Mouse (Mus musculus): ENCODE measurements around the gene Abl1.

The Abl1 gene

GRCm38 (mm10) chr2:31745741-31746243 lies 57.6 kb downstream of the Abl1 start:
- peak; percentile 41 for DNase-seq (ENCODE audit: low read depth)

GRCm38 (mm10) chr2:31746835-31747234 lies 58.7 kb downstream of the Abl1 start:
- DNase-seq (ENCODE audit: low read depth): no peak

GRCm38 (mm10) chr2:31749046-31749709 lies 61.0 kb downstream of the Abl1 start:
- DNase-seq (ENCODE audit: low read depth): peak; percentile 88

GRCm38 (mm10) chr2:31750133-31750532 lies 62.0 kb downstream of the Abl1 start:
- DNase-seq (ENCODE audit: low read depth): no peak

DNA sequence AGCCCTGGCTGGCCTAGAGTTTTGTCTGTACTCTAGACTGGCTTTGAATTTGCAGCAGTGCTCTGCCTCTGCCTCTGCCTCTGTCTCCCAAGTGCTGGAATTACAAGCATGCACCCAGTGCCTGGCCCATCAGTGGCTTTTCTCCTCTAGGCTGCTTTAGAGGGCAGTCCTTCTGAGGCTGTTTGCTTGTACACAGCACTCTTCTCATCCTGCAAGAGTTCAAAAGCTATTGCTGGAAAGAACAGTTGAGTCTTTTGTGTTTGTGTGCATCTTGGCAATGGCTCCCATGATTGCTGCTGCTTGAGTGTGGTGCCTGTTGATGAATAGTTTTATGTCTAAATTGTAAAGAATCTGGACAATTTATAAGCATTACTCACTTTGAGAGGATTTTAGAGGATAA lies 69.3 kb downstream of the Abl1 start:
- peak; percentile 64 for DNase-seq (ENCODE audit: low read depth)

- no peak for DNase-seq (ENCODE audit: low read depth)
Observed at GRCm38 (mm10) chr2:31758966-31759365, 70.8 kb downstream of the Abl1 start.

DNA sequence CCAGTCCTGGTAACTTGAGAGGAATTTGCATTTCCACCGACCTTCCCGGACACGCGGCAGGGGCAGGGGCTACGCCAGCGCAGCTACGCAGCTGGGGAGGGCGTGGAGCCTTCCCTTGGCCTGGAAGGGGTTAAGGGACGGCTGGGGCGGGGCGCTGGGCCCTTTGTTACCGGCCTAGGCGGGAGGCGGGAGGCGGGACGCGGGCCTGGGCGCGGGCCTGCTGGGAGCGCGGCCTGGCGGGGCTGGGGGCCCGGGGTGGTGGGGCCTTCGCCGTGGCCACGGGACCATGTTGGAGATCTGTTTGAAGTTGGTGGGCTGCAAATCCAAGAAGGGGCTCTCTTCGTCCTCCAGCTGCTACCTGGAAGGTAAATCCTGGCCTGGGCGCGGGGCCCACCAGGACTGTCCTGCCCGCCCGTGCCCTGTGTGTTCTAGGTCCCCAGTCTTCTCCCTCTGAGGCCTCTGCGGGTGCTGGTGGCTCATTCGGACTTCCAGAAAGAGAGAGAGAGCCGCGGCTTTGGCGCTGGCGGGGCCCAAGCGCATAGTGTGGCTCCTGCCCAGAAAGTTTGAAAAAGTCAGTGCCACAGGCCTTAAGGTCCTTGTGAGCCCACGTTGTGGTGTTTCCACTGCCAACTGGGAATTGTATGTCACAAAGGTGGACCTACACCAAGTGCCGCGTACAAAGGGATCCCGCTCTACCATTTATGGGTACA lies 71.7 kb downstream of the Abl1 start:
- DNase-seq (ENCODE audit: low read depth): peak; percentile 89

DNA sequence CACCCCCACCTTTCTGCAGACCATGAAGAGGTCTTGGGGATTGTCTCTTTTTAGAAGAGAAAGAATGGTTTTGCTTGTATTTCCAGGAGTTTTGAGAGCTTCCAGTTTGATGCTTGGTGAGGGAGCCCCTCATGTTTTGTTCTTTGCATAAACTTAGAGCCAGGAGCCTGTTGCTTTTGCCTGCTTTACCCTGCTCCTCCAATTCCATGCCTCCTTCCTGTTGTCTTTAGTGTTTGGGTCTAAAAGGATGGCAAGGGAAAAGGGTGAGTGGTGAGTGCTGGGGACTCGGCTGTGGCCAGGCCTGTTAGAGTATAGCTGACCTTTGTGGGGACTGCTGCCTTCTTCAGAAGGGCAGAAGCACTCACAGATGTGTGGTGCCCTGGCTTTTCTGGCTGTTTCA lies 72.3 kb downstream of the Abl1 start:
- peak; percentile 44 for DNase-seq (ENCODE audit: low read depth)

- peak; percentile 77 for DNase-seq (ENCODE audit: low read depth)
Observed at GRCm38 (mm10) chr2:31761115-31761531, 72.9 kb downstream of the Abl1 start.

GRCm38 (mm10) chr2:31761585-31761984 lies 73.4 kb downstream of the Abl1 start:
- peak; percentile 50 for DNase-seq (ENCODE audit: low read depth)

DNA sequence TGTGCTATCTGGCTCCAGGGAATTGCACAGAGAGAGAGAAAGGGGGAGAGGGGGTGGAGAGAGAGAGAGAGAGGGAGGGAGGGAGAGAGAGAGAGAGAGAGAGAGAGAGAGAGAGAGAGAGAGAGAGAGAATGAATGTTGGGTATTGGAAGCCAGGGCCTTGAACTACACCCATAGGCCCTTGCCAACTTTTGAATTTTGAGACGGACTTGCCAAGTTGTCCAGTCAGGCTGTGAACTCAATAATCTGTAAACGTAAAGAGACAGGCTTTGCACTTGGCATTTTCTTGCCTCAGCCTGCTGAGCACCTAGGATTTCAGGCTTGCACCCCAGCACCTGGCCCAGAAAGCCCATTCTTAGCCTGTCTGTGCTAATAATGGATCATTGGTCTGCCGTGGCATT lies 74.0 kb downstream of the Abl1 start:
- peak; percentile 74 for DNase-seq (ENCODE audit: low read depth)

DNA sequence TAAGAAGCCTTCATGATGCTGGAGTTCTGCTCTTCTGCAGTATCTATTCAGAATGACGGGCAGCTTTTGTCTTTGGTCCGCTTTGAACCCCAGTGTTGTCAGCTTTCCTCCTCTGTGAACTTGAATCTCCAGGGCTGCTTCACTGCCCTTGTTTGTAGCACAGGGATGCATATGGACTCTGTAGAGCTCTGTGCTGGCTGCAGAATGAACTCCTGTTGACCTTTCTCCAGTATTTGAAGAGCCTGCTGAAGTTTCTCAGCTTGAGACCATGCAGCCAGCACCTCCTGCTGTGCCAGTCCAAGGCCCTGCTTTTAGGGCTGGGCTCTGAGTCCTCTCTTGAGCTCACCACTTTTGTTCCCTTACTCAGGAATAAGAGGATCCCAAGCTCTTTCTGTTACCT lies 74.7 kb downstream of the Abl1 start:
- DNase-seq (ENCODE audit: low read depth): peak; percentile 33

- no peak for DNase-seq (ENCODE audit: low read depth)
Observed at GRCm38 (mm10) chr2:31763271-31763670, 75.1 kb downstream of the Abl1 start.

GRCm38 (mm10) chr2:31767104-31767503 lies 78.9 kb downstream of the Abl1 start:
- DNase-seq (ENCODE audit: low read depth): no peak

GRCm38 (mm10) chr2:31767815-31768214 lies 79.6 kb downstream of the Abl1 start:
- no peak for DNase-seq (ENCODE audit: low read depth)

DNA sequence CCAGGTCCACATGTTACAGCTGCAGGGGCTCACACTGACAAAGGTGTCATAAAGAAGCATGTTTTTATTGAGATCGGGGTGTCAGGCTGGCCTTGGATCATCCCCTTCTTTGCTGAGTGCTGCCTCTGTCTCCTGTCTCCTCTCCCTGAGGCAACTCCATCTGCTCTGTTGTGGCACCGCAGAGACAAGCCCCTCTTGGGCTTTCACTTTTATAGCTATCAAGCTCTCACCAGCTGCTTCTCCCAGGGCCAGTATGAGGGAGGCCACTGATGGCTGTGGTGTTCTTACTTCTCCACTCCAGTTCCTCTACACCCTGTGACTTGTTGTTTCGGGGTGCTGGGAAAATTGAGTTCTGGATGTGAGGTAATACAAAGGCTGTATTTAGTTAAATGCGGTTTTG lies 80.9 kb downstream of the Abl1 start:
- DNase-seq (ENCODE audit: low read depth): no peak

DNA sequence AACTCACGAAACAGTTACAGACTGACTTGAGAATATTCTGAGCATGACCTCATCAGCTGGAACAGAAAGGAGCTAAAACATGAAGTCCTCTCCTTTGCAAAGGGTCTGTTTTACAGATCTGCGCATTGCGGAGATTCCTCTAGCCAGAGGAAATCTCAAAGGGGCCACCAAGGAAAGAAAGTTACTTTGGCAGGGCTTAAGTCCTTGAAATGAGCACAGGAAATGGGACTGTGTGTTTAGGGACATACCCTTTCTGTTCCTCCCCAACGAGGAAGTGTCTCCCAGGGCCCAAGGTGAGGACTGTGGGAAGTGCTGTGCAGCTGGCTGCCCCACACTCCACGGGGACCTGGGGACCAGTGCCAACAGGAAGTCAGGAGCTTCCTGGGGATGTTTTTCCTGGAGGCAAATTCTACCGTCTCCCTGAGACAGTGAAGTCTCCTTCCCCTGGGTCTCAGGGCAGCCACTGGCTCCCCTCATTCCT lies 81.5 kb downstream of the Abl1 start:
- peak; percentile 57 for DNase-seq (ENCODE audit: low read depth)

DNA sequence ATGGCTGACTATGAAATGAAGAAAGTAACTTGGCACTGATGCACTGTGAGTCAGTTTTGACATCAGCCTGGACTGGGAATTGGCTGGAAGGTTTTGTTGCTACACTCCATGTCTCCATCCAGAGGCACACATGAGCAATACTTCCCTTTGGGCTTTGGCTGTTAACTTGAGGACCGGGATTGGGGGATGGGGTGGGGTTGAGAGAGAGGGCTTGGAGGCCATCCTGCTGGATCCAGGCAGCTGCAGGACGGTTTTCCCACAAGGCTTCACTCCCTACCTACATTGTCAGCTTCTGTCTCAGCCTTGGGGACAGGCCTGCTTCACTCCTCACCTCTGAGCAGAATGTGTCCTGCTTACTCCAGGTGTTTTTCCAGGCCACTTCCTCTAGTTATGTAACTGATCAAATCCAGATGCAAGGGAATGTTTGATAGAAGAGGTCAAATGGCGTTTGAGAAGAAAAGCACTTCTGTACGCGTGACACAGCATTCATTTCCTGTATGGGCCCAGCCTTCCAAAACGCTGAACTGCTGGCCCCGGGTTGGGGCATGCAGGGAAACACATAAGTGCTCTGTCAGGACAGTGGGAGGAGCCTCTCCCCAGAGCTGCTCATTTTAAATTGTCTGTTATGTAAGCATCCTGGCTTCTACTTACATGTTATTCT lies 82.7 kb downstream of the Abl1 start:
- peak; percentile 95 for DNase-seq (ENCODE audit: low read depth)

GRCm38 (mm10) chr2:31776479-31776878 lies 88.3 kb downstream of the Abl1 start:
- peak; percentile 47 for DNase-seq (ENCODE audit: low read depth)

- no peak for DNase-seq (ENCODE audit: low read depth)
Observed at GRCm38 (mm10) chr2:31779258-31779657, 91.1 kb downstream of the Abl1 start.

- peak; percentile 36 for DNase-seq (ENCODE audit: low read depth)
Observed at GRCm38 (mm10) chr2:31782958-31783602, 94.9 kb downstream of the Abl1 start.

DNA sequence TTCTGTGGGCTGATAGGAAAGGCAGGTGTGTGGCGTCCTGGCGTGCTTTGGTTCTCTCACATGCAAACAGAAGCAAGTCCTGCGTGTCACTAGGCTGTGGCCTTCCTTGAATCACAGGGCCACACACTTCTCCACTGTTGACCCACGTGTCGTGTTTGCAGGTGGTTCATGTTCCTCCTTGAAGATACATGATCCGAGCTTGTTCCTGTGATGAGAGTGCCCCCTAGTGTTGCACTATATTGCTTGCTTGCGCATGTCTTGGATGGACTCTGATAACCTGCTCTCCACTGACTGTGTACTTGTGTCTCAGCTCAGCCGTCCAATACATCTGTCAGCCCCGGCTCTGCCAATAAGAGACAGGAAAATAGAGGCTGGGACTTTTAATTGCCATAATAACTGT lies 96.9 kb downstream of the Abl1 start:
- peak; percentile 89 for DNase-seq (ENCODE audit: low read depth)
